In genomic region chr9:122372991-122373390, GRCm38 (mm10) we compare ENCODE assay signal across 14 mouse cellular contexts.
"Had no signal": no experiment of that assay in that cellular context is flagged by ENCODE, and none has a peak within 500 bp of the region (broad histone marks: within the 10 kb centered on the region; RNA-seq: fewer than 3 reads in every experiment).

No protein-coding gene starts in this region.

- ATAC-seq: intestine, embryonic 16.5 days had no signal

- H3K4me2 ChIP-seq: limb, embryonic 12.5 days; lung, embryonic 15.5 days; midbrain, embryonic 12.5 days had no signal

- H3K27me3 ChIP-seq: limb, embryonic 12.5 days; lung, embryonic 15.5 days; megakaryocyte, embryonic 14.5 days; midbrain, embryonic 12.5 days had no signal

- H3K9me3 ChIP-seq: limb, embryonic 12.5 days; lung, embryonic 15.5 days; megakaryocyte, embryonic 14.5 days; midbrain, embryonic 12.5 days had no signal

- H3K4me1 ChIP-seq: lung, embryonic 15.5 days; midbrain, embryonic 12.5 days had no signal

- H3K27ac ChIP-seq: layer of hippocampus, adult 2 months; limb, embryonic 12.5 days; lung, embryonic 15.5 days; macrophage; midbrain, embryonic 12.5 days had no signal

- DNase-seq: kidney, adult 8-10 months; kidney, postnatal 25 days; lung, postnatal 14 days; right cerebral cortex, adult 18-20 months; right cerebral cortex, postnatal 25 days; thymus, postnatal 36 days had no signal

- H3K4me3 ChIP-seq: layer of hippocampus, adult 2 months; limb, embryonic 12.5 days; lung, embryonic 15.5 days; megakaryocyte, embryonic 14.5 days; midbrain, embryonic 12.5 days; myocyte had no signal

- H3K36me3 ChIP-seq: midbrain, embryonic 12.5 days had no signal

- H3K9ac ChIP-seq: limb, embryonic 12.5 days; lung, embryonic 15.5 days; midbrain, embryonic 12.5 days had no signal
